In the genomic region with DNA sequence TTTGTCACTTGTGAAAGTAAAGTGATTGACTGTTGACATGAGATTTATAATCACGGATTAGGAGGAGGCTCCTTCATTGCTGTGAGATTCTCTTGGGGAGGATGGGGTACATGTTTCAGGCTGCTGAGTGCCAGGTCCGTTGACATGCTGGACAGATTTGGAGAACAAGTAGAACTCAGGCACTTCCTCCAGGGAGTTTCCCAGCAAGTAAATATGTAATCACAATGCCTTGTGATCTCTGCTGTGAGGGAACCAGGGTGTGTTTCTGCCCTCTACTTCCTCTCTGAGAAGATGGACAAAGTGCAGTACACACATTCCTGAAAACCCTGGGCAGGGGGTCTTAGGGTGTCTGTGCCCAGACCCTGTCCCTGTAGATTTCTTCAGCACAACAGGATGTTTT, we compare ENCODE assay signal across 11 mouse cellular contexts. TPM values are rescaled to one million over a fixed set of nuclear protein-coding genes. Genes with fewer than 3 reads are reported as not detected.
DNase-seq lines count a peak whose midpoint lies in the region; ATAC-seq and TF ChIP-seq lines count a peak whose summit lies in the region.
"Had no signal": no experiment of that assay in that cellular context is flagged by ENCODE, and none has a peak within 500 bp of the region (broad histone marks: within the 10 kb centered on the region; RNA-seq: fewer than 3 reads in every experiment).

No protein-coding gene starts in this region.

- peak; percentile 66 for DNase-seq in kidney, adult 9 months
- peak; percentile 80 for DNase-seq in CH12.LX (ENCODE audit: extremely low read depth)
- DNase-seq in embryonic facial prominence, embryonic 10.5 days (ENCODE audit: low spot score) = no peak
- peak; percentile 16 to 54 for DNase-seq in kidney, postnatal 25 days
- DNase-seq in thymus, adult 18-20 months = no peak
- DNase-seq in spleen, postnatal 10 days (ENCODE audit: low spot score in 2 of 2) = no peak
- no peak for DNase-seq in frontal cortex, adult 2 months (ENCODE audit: extremely low spot score in 1 of 2, low spot score in 1 of 2)
- DNase-seq: right cerebral cortex, postnatal 14 days had no signal

- peaks cover 20% of the 10 kb centered on the region for H3K4me1 ChIP-seq in kidney, embryonic 16.5 days (ENCODE audit: insufficient read depth, low read length)
- H3K4me1 ChIP-seq in CH12.LX (ENCODE audit: control insufficient read depth in 1 of 2, insufficient read depth in 2 of 2) = peaks cover 44 to 97% of the 10 kb centered on the region in 2 experiments
- peaks cover 6% of the 10 kb centered on the region; the same call in 1 of the 2 replicates for H3K4me1 ChIP-seq in embryonic facial prominence, embryonic 10.5 days

- peaks cover 3% of the 10 kb centered on the region; the same call in 1 of the 2 replicates for H3K79me2 ChIP-seq in CH12.LX (replicated peaks; ENCODE audit: control insufficient read depth, extremely low read depth, insufficient read depth, poor library complexity, severe bottlenecking)

- TF ChIP-seq RAD21 in CH12.LX (IDR thresholded peaks at IDR 0.05; ENCODE audit: low read depth, low read length) = no peak

- H3K4me3 ChIP-seq in kidney, embryonic 16.5 days (ENCODE audit: low read length) = no peak overlapping the region
- peak overlapping the region in 1 of 3 experiments; percentile 22 for H3K4me3 ChIP-seq in CH12.LX (replicated peaks in 1 of 3; ENCODE audit: low read depth in 2 of 3, low read length in 2 of 3, poor library complexity in 1 of 3)
- no peak overlapping the region for H3K4me3 ChIP-seq in embryonic facial prominence, embryonic 10.5 days

- 68% methylated on average over 2 of the region's 2 CpGs for WGBS in kidney, embryonic 16.5 days
- 71% methylated on average over 2 of the region's 2 CpGs for WGBS in embryonic facial prominence, embryonic 10.5 days

- no peak for ATAC-seq in kidney, embryonic 16.5 days (ENCODE audit: low FRiP score, low TSS enrichment)

- TF ChIP-seq CTCF in CH12.LX (conservative IDR thresholded peaks at IDR 0.05 in 1 of 2, IDR thresholded peaks at IDR 0.05 in 1 of 2; ENCODE audit: low read depth in 2 of 2, low read length in 2 of 2) = no peak

- H3K27me3 ChIP-seq in kidney, embryonic 16.5 days (ENCODE audit: insufficient read depth, low read length) = no peaks in the 10 kb centered on the region
- H3K27me3 ChIP-seq in CH12.LX (replicated peaks) = no peaks in the 10 kb centered on the region
- no peaks in the 10 kb centered on the region for H3K27me3 ChIP-seq in embryonic facial prominence, embryonic 10.5 days (replicated peaks; ENCODE audit: low read depth, poor library complexity, severe bottlenecking)

- TF ChIP-seq POLR2A in CH12.LX (IDR thresholded peaks at IDR 0.05; ENCODE audit: low read depth, low read length) = peak; percentile 22; the same call in 1 of the 2 replicates

- H3K9ac ChIP-seq in kidney, embryonic 16.5 days (replicated peaks; ENCODE audit: low read length) = no peak overlapping the region
- peak overlapping the region; percentile 3 for H3K9ac ChIP-seq in CH12.LX (ENCODE audit: insufficient read depth, low read depth)

- H3K27ac ChIP-seq in kidney, embryonic 16.5 days (ENCODE audit: low read length) = no peak overlapping the region
- peak overlapping the region; percentile 71 for H3K27ac ChIP-seq in CH12.LX (ENCODE audit: insufficient read depth, low read depth)
- peak overlapping the region; percentile 35 for H3K27ac ChIP-seq in embryonic facial prominence, embryonic 10.5 days (replicated peaks)

- TF ChIP-seq EP300 in CH12.LX (IDR thresholded peaks at IDR 0.05; ENCODE audit: low read length) = peak; percentile 71

- peaks cover 16% of the 10 kb centered on the region for H3K36me3 ChIP-seq in kidney, embryonic 16.5 days (ENCODE audit: insufficient read depth, low read length)
- H3K36me3 ChIP-seq in CH12.LX (replicated peaks in 1 of 2; ENCODE audit: control insufficient read depth in 1 of 2, insufficient read depth in 1 of 2, low read length in 1 of 2) = peaks cover 17 to 44% of the 10 kb centered on the region in 2 experiments
- peaks cover 41% of the 10 kb centered on the region for H3K36me3 ChIP-seq in embryonic facial prominence, embryonic 10.5 days (replicated peaks)

- H3K9me3 ChIP-seq in kidney, embryonic 16.5 days (ENCODE audit: low read length) = no peaks in the 10 kb centered on the region
- H3K9me3 ChIP-seq in CH12.LX (replicated peaks; ENCODE audit: low read length) = no peaks in the 10 kb centered on the region
- no peaks in the 10 kb centered on the region for H3K9me3 ChIP-seq in embryonic facial prominence, embryonic 10.5 days

- dilution Hi-C loops in CH12.LX (cut with MboI; ENCODE audit: extremely low pct_ligation_motif_present, extremely low pct_unique_long_range_greater_than_20kb, low sequenced_read_pairs) = no loop called here

- no peak overlapping the region for H3K4me2 ChIP-seq in kidney, embryonic 16.5 days (replicated peaks; ENCODE audit: low read depth, low read length)
- peak overlapping the region; percentile 53 for H3K4me2 ChIP-seq in CH12.LX (ENCODE audit: insufficient read depth, low read depth, poor library complexity, severe bottlenecking)

- in situ Hi-C loops in CH12.LX (cut with MboI; ENCODE audit: low pct_ligation_motif_present, low pct_unique_long_range_greater_than_20kb, low sequenced_read_pairs) = no loop called here

TF ChIP-seq in CH12.LX, 34 proteins besides CTCF, POLR2A, EP300 and RAD21:
- TF ChIP-seq SIN3A (IDR thresholded peaks at IDR 0.05; ENCODE audit: low read length) (peak; percentile 54), MAX (IDR thresholded peaks at IDR 0.05; ENCODE audit: low read length) (peak; percentile 33; the same call in 1 of the 2 replicates), BHLHE40 (IDR thresholded peaks at IDR 0.05; ENCODE audit: low read depth, low read length) (peak; percentile 53), NELFE (IDR thresholded peaks at IDR 0.05; ENCODE audit: low read depth, low read length) (0 out of 2 replicates have a peak, but pooled peaks have one; percentile 13), USF2 (conservative IDR thresholded peaks at IDR 0.05; ENCODE audit: low read depth, low read length) (0 out of 2 replicates have a peak, but pooled peaks have one; percentile 13), HCFC1 (IDR thresholded peaks at IDR 0.05; ENCODE audit: low read depth, low read length) (no peak), ETS1 (conservative IDR thresholded peaks at IDR 0.05; ENCODE audit: low read depth, low read length) (peak; percentile 63), ZMIZ1 (IDR thresholded peaks at IDR 0.05; ENCODE audit: low read depth, low read length) (no peak), ELF1 (IDR thresholded peaks at IDR 0.05; ENCODE audit: low read depth, low read length) (peak; percentile 53; the same call in 1 of the 2 replicates), IRF4 (IDR thresholded peaks at IDR 0.05; ENCODE audit: low read depth, low read length) (peak; percentile 58; the same call in 1 of the 2 replicates), KAT2A (IDR thresholded peaks at IDR 0.05; ENCODE audit: insufficient replicate concordance, low read length) (no peak), MEF2A (IDR thresholded peaks at IDR 0.05; ENCODE audit: borderline replicate concordance, low read depth, low read length) (peak; percentile 43; the same call in 1 of the 2 replicates), MYC (IDR thresholded peaks at IDR 0.05; ENCODE audit: low read depth, low read length) (peak; percentile 58; the same call in 1 of the 2 replicates)

RNA-seq across cellular contexts. Expression of gene 4930544D05Rik, which starts 20.0 kb away (rescaled TPM):
- polyA plus RNA-seq in kidney, embryonic 16.5 days (2015; fragmentation: Nextera tagmentation; extraction: Ambion mirVana) = not detected in 2 replicates
- 0.17 TPM in 1 of 2 replicates, not detected in the other for total RNA-seq in CH12.LX (2012; rRNA removed)
- total RNA-seq in CH12.LX (2014; rRNA removed) = not detected in 2 replicates
- polyA plus RNA-seq in CH12.LX (2012; ENCODE audit: insufficient read length, low read depth) = not detected in 2 replicates
- not detected in 2 replicates for polyA plus RNA-seq in embryonic facial prominence, embryonic 10.5 days (2016; fragmentation: Nextera tagmentation; extraction: Ambion mirVana)
- polyA plus RNA-seq in frontal cortex, adult 2 months (2012; rRNA removed) = not detected in 2 replicates
- total RNA-seq: left cerebral cortex, postnatal 36 days had no signal
- polyA plus RNA-seq: embryonic facial prominence, embryonic 11.5 days had no signal

RNA-seq across cellular contexts. Expression of gene Chrne, which starts 23.4 kb away (rescaled TPM):
- polyA plus RNA-seq in kidney, embryonic 16.5 days (2015; fragmentation: Nextera tagmentation; extraction: Ambion mirVana) = 0.19 TPM in 1 of 2 replicates, not detected in the other
- total RNA-seq in CH12.LX (2012; rRNA removed) = not detected in 2 replicates
- total RNA-seq in CH12.LX (2014; rRNA removed) = not detected in 2 replicates
- not detected in 2 replicates for polyA plus RNA-seq in CH12.LX (2012; ENCODE audit: insufficient read length, low read depth)
- not detected in 2 replicates for polyA plus RNA-seq in embryonic facial prominence, embryonic 10.5 days (2016; fragmentation: Nextera tagmentation; extraction: Ambion mirVana)
- 0.30 and 0.42 TPM in 2 replicates for polyA plus RNA-seq in frontal cortex, adult 2 months (2012; rRNA removed)
- total RNA-seq: left cerebral cortex, postnatal 36 days had no signal
- polyA plus RNA-seq: embryonic facial prominence, embryonic 11.5 days had no signal

RNA-seq across cellular contexts. Expression of gene Mink1, which starts 33.0 kb away (rescaled TPM):
- 15.9 and 17.4 TPM in 2 replicates for polyA plus RNA-seq in kidney, embryonic 16.5 days (2015; fragmentation: Nextera tagmentation; extraction: Ambion mirVana)
- total RNA-seq in CH12.LX (2012; rRNA removed) (24.3 and 31.2 TPM in 2 replicates), CH12.LX (2014; rRNA removed) (11.6 and 15.0 TPM in 2 replicates)
- 79.8 and 82.8 TPM in 2 replicates for polyA plus RNA-seq in CH12.LX (2012; ENCODE audit: insufficient read length, low read depth)
- polyA plus RNA-seq in embryonic facial prominence, embryonic 10.5 days (2016; fragmentation: Nextera tagmentation; extraction: Ambion mirVana) = 14.6 and 15.2 TPM in 2 replicates
- polyA plus RNA-seq in frontal cortex, adult 2 months (2012; rRNA removed) = 285 and 322 TPM in 2 replicates

RNA-seq across cellular contexts. Expression of gene Gp1ba, which starts 43.3 kb away (rescaled TPM):
- 0.11 and 0.21 TPM in 2 replicates for polyA plus RNA-seq in kidney, embryonic 16.5 days (2015; fragmentation: Nextera tagmentation; extraction: Ambion mirVana)
- total RNA-seq in CH12.LX (2012; rRNA removed) = 0.25 TPM in 2 replicates
- not detected in 2 replicates for total RNA-seq in CH12.LX (2014; rRNA removed)
- polyA plus RNA-seq in CH12.LX (2012; ENCODE audit: insufficient read length, low read depth) = 0.84 and 1.1 TPM in 2 replicates
- 0.26 and 0.76 TPM in 2 replicates for polyA plus RNA-seq in embryonic facial prominence, embryonic 10.5 days (2016; fragmentation: Nextera tagmentation; extraction: Ambion mirVana)
- not detected in 2 replicates for polyA plus RNA-seq in frontal cortex, adult 2 months (2012; rRNA removed)
- total RNA-seq: left cerebral cortex, postnatal 36 days had no signal

RNA-seq across cellular contexts. Expression of gene Rnf167, which starts 51.4 kb away (rescaled TPM):
- polyA plus RNA-seq in kidney, embryonic 16.5 days (2015; fragmentation: Nextera tagmentation; extraction: Ambion mirVana) = 130 and 137 TPM in 2 replicates
- total RNA-seq in CH12.LX (2012; rRNA removed) (23.5 and 24.0 TPM in 2 replicates), CH12.LX (2014; rRNA removed) (24.1 and 25.5 TPM in 2 replicates)
- 28.0 and 31.7 TPM in 2 replicates for polyA plus RNA-seq in CH12.LX (2012; ENCODE audit: insufficient read length, low read depth)
- 89.7 and 91.9 TPM in 2 replicates for polyA plus RNA-seq in embryonic facial prominence, embryonic 10.5 days (2016; fragmentation: Nextera tagmentation; extraction: Ambion mirVana)
- 119 and 125 TPM in 2 replicates for polyA plus RNA-seq in frontal cortex, adult 2 months (2012; rRNA removed)

Comparison
In these comparisons a context has a peak if more than half of its experiments do, and no peak if none do; other contexts are left out.
1. DNase-seq: peak in kidney, adult 9 months (single experiment), CH12.LX (single experiment) and kidney, postnatal 25 days (2 of 2); none in embryonic facial prominence, embryonic 10.5 days (single experiment), thymus, adult 18-20 months (0 of 2), spleen, postnatal 10 days (0 of 2) and frontal cortex, adult 2 months (0 of 2).